Mouse (Mus musculus): ENCODE results near the gene Acin1. TPM values are rescaled to one million over a fixed set of nuclear protein-coding genes. Genes with fewer than 3 reads are reported as not detected.
A peak's percentile ranks its signal among the peaks of the same experiment; 100 is the strongest.
"Not testable (repeated sequence)": the region's sequence is repeated elsewhere in the genome, so short reads cannot be mapped to it uniquely, and the experiment has no call there.

Gene Acin1
- polyA plus RNA-seq, 1 experiment from 2014 or later, result 38.0 TPM

DNA sequence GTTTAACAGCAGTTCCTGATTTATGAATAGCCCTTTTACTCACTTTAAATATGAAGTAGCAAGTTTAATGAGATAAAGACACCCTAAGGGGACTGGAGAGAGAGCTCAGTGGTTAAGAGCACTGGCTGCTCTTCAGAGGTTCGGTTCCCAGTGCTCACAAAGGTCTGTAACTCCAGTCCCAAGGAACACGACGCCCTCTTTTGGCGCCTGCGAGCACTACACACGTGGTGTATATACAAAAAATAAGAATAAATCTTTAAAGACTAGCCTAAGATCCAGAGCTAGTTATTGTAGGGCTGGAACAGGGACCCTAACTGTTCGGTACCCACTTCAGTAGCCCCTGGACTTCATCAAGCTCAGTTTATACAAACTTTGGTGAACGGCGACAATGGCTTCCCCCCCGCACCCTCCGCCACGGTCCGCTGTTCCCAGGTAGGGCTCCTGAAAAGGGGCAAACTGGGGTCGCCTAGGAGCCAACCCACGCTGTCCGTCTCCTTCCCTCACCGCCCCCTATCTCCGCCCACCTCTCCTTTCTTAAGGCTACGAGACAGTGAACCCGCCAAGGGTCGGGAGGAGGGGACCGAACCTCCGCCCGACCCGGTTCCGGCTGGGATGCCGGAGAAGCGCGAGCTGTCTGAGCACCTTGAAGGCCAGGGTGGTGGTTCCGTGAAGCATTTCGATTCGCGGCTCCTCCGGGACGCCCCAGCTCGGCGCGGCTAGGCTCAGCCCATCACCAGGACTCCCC lies 69.4 kb downstream of the Acin1 start:
- Histone ChIP-seq H3K9ac (replicated peaks) (peak overlapping the region; percentile 75), H3K9me3 (ENCODE audit: low read length) (no peaks in the 10 kb centered on the region), H3K36me3 (replicated peaks; ENCODE audit: insufficient read depth, low read length) (peaks cover 15% of the 10 kb centered on the region), H3K4me1 (ENCODE audit: insufficient read depth) (peaks cover 10% of the 10 kb centered on the region; the same call in 1 of the 2 replicates), H3K27me3 (ENCODE audit: insufficient read depth, low read length) (no peaks in the 10 kb centered on the region), H3K4me3 (ENCODE audit: low read depth, low read length) (peak overlapping the region; percentile 81), H3K4me2 (ENCODE audit: low read depth, low read length) (peak overlapping the region; percentile 82), H3K27ac (ENCODE audit: low read depth) (peak overlapping the region; percentile 71)
- DNase-seq, result peak; percentile 52
- no peak for TF ChIP-seq EP300 (IDR thresholded peaks at IDR 0.05; ENCODE audit: low read depth)
- peak; percentile 46 for TF ChIP-seq CTCF (IDR thresholded peaks at IDR 0.05; ENCODE audit: low read depth)
- 2% methylated on average over 38 of the region's 38 CpGs for WGBS (ENCODE audit: insufficient replicate concordance)
- ATAC-seq, result peak; percentile 58

GRCm38 (mm10) chr14:54616226-54616825 lies 70.4 kb downstream of the Acin1 start:
- ATAC-seq (no peak), DNase-seq (no peak)
- H3K27ac ChIP-seq (ENCODE audit: low read depth), result no peak overlapping the region
- H3K9ac ChIP-seq (replicated peaks), result no peak overlapping the region
- H3K27me3 ChIP-seq (ENCODE audit: insufficient read depth, low read length), result no peaks in the 10 kb centered on the region
- no peak overlapping the region for H3K4me3 ChIP-seq (ENCODE audit: low read depth, low read length)
- TF ChIP-seq CTCF (IDR thresholded peaks at IDR 0.05; ENCODE audit: low read depth) (no peak), EP300 (IDR thresholded peaks at IDR 0.05; ENCODE audit: low read depth) (no peak)
- peak overlapping the region; percentile 82; the same call in 1 of the 2 replicates for H3K4me2 ChIP-seq (ENCODE audit: low read depth, low read length)
- WGBS (ENCODE audit: insufficient replicate concordance), result 89% methylated on average over 16 of the region's 16 CpGs
- H3K9me3 ChIP-seq (ENCODE audit: low read length), result no peaks in the 10 kb centered on the region
- peaks cover 15% of the 10 kb centered on the region for H3K36me3 ChIP-seq (replicated peaks; ENCODE audit: insufficient read depth, low read length)
- H3K4me1 ChIP-seq (ENCODE audit: insufficient read depth), result peaks cover 10% of the 10 kb centered on the region; the same call in 1 of the 2 replicates

DNA sequence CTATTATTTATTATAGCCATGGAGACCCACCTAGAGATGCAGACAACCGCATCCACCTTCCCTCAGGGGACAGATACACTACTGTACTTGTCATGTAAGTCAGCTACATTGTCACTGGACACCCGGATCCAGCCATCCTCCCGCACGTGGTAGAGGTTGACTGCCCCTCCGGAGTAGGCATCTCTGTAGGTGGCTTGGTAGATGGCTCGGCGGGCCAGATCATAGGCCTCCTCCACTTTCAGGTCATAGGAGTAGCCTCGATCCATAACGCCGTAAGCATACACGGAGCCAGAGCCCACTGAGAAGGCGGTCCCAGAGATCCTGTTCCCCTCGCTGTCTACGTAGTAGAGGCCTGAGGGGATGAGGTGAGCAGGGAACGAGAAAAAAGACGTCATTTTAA lies 72.6 kb downstream of the Acin1 start:
- H3K27me3 ChIP-seq (ENCODE audit: insufficient read depth, low read length); H3K27ac ChIP-seq (ENCODE audit: low read depth); H3K4me2 ChIP-seq (ENCODE audit: low read depth, low read length); H3K4me3 ChIP-seq (ENCODE audit: low read depth, low read length); ATAC-seq; DNase-seq; H3K9ac ChIP-seq (replicated peaks); H3K9me3 ChIP-seq (ENCODE audit: low read length): not testable (repeated sequence)
- H3K4me1 ChIP-seq (ENCODE audit: insufficient read depth), result peaks cover 10% of the 10 kb centered on the region; the same call in 1 of the 2 replicates
- 85% methylated on average over 13 of the region's 16 CpGs for WGBS (ENCODE audit: insufficient replicate concordance)
- H3K36me3 ChIP-seq (replicated peaks; ENCODE audit: insufficient read depth, low read length), result peaks cover 15% of the 10 kb centered on the region

GRCm38 (mm10) chr14:54610648-54611047 lies 76.1 kb downstream of the Acin1 start:
- TF ChIP-seq EP300 (IDR thresholded peaks at IDR 0.05; ENCODE audit: low read depth) (no peak), CTCF (IDR thresholded peaks at IDR 0.05; ENCODE audit: low read depth) (no peak)
- Histone ChIP-seq H3K4me1 (ENCODE audit: insufficient read depth) (0 out of 2 replicates have a peak, but pooled peaks cover 2% of the 10 kb centered on the region), H3K9ac (replicated peaks) (no peak overlapping the region), H3K4me2 (ENCODE audit: low read depth, low read length) (no peak overlapping the region), H3K4me3 (ENCODE audit: low read depth, low read length) (no peak overlapping the region), H3K27me3 (ENCODE audit: insufficient read depth, low read length) (no peaks in the 10 kb centered on the region), H3K36me3 (replicated peaks; ENCODE audit: insufficient read depth, low read length) (peaks cover 15% of the 10 kb centered on the region), H3K9me3 (ENCODE audit: low read length) (no peaks in the 10 kb centered on the region), H3K27ac (ENCODE audit: low read depth) (no peak overlapping the region)
- ATAC-seq, result no peak
- 80% methylated on average over 6 of the region's 6 CpGs for WGBS (ENCODE audit: insufficient replicate concordance)
- no peak for DNase-seq

DNA sequence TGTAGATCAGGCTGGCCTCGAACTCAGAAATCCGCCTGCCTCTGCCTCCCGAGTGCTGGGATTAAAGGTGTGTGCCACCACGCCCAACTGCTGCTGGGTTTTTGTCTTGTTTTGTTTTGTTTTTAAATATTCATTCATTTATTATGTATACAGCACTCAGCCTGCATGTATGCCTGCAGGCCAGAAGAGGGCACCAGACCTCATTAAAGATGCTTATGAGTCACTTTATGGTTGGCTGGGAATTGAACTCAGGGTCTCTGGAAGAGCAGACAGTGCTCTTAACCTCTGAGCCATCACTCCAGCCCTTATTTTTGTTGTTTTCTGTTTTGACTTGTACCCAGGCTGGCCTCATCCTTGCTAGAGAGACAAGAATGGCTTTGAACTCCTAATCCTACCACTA lies 76.8 kb downstream of the Acin1 start:
- TF ChIP-seq CTCF (IDR thresholded peaks at IDR 0.05; ENCODE audit: low read depth) (peak; percentile 73), EP300 (IDR thresholded peaks at IDR 0.05; ENCODE audit: low read depth) (no peak)
- Histone ChIP-seq H3K36me3 (replicated peaks; ENCODE audit: insufficient read depth, low read length) (peaks cover 11% of the 10 kb centered on the region), H3K9ac (replicated peaks) (no peak overlapping the region), H3K4me1 (ENCODE audit: insufficient read depth) (peaks cover 7% of the 10 kb centered on the region; the same call in 1 of the 2 replicates), H3K4me2 (ENCODE audit: low read depth, low read length) (no peak overlapping the region), H3K27ac (ENCODE audit: low read depth) (no peak overlapping the region), H3K4me3 (ENCODE audit: low read depth, low read length) (no peak overlapping the region), H3K9me3 (ENCODE audit: low read length) (no peaks in the 10 kb centered on the region), H3K27me3 (ENCODE audit: insufficient read depth, low read length) (no peaks in the 10 kb centered on the region)
- WGBS (ENCODE audit: insufficient replicate concordance), result 71% methylated on average over 4 of the region's 4 CpGs
- ATAC-seq, result no peak
- DNase-seq, result peak; percentile 32

- ATAC-seq, result no peak
- Histone ChIP-seq H3K9ac (replicated peaks) (no peak overlapping the region), H3K36me3 (replicated peaks; ENCODE audit: insufficient read depth, low read length) (peaks cover 10% of the 10 kb centered on the region), H3K4me1 (ENCODE audit: insufficient read depth) (peaks cover 13% of the 10 kb centered on the region), H3K4me2 (ENCODE audit: low read depth, low read length) (no peak overlapping the region), H3K9me3 (ENCODE audit: low read length) (no peaks in the 10 kb centered on the region), H3K27ac (ENCODE audit: low read depth) (no peak overlapping the region), H3K4me3 (ENCODE audit: low read depth, low read length) (no peak overlapping the region), H3K27me3 (ENCODE audit: insufficient read depth, low read length) (no peaks in the 10 kb centered on the region)
- WGBS (ENCODE audit: insufficient replicate concordance), result 75% methylated on average over 4 of the region's 4 CpGs
- DNase-seq, result no peak
- no peak for TF ChIP-seq EP300 (IDR thresholded peaks at IDR 0.05; ENCODE audit: low read depth)
- TF ChIP-seq CTCF (IDR thresholded peaks at IDR 0.05; ENCODE audit: low read depth), result no peak
Observed at GRCm38 (mm10) chr14:54609245-54609644, 77.5 kb downstream of the Acin1 start.
